Mouse (Mus musculus): ENCODE results near the gene Calm3. TPM values are rescaled to one million over a fixed set of nuclear protein-coding genes. Genes with fewer than 3 reads are reported as not detected.

Gene Calm3
- total RNA-seq, 4 experiments from 2014 or later = 386 to 534 (median 424) TPM

DNA sequence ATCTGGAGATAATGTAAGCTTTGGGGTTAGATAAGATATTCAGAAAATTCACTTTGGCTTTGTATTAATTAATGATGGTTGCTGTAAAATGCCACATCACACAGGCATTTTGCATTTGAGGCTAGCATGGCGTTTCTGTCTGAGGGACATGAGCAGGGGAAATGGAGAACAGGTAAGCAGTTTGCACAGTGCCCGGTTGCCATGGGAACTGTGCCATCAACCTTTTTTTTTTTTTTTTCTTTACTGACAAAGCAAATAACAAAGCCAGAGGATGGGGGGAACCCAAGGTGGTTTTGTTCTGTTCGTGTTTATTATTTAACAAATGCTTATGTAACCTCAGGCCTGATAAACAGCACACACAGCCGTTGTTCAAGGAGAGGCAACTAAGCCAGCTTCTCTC, 18.9 kb upstream of the Calm3 start:
- DNase-seq (ENCODE audit: low spot score in 2 of 2) = no peak

DNA sequence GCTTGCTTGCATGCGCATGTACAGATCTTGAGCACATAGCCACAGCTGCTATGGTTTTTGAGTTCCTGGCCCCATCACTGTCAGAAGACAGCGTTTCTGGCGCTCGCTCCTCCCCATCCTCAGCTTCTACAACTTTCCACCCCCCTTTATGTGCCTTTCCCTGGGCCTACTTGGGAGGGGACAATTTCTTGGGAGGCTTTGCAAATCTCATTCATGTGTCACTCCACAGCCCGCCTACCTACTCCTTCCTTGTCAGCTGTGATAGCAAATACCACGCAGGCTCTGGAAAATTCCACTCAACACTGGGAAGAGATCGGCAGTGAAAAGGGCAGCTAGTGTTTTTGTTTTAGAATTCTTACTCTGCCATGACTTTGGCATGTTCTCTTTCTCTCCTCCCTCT, 16.4 kb upstream of the Calm3 start:
- DNase-seq (ENCODE audit: low spot score in 2 of 2) = no peak

DNA sequence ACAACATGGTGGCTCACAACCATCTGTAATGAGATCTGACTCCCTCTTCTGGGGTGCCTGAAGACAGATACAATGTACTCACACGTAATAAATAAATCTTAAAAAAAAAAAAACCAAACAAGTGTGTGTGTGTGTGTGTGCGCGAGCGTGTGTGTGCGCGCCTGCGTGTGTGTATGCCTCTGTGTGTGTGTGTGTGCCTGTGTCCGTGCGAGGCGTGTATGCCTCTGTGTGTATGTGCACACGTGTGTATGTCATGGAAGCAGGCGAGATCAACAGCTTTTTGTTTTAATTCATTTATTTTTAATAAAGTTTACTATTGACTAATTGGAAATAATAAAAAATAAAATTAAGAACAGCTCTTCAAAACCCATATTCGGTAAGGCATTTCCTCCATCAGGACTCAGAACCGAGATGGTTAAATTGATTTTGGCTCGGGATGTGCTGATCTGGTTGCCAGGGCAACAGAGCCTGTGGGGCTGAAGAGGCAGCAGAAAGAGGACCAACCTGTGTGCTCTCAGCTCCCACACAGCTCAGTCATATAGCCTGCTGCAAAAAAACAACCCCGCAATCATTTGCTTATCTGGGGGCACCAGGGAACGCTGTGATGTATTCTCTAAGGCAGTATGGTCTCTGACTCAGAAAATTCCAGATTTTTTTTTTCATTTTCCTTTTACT, 14.3 kb upstream of the Calm3 start:
- no peak for DNase-seq (ENCODE audit: low spot score in 2 of 2)

DNA sequence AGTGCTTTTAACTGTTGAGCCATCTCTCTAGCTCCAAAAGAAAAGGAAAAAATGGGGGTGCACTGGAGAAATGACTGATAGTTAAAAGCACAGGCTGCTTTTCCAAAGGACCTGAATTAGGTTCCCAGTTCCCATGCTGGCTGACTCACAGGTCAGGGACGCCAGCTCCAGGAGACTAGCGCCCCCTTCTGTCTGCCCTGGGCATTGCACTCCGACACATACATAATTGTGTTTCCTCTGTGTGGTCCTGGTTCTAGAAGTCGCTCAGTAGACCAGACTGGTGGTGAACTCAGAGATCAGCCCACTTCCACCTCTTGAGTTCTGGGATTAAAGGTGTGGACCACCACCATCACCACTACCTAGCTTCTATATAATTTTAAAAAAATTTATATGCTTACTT, 13.4 kb upstream of the Calm3 start:
- no peak for DNase-seq (ENCODE audit: low spot score in 2 of 2)

DNA sequence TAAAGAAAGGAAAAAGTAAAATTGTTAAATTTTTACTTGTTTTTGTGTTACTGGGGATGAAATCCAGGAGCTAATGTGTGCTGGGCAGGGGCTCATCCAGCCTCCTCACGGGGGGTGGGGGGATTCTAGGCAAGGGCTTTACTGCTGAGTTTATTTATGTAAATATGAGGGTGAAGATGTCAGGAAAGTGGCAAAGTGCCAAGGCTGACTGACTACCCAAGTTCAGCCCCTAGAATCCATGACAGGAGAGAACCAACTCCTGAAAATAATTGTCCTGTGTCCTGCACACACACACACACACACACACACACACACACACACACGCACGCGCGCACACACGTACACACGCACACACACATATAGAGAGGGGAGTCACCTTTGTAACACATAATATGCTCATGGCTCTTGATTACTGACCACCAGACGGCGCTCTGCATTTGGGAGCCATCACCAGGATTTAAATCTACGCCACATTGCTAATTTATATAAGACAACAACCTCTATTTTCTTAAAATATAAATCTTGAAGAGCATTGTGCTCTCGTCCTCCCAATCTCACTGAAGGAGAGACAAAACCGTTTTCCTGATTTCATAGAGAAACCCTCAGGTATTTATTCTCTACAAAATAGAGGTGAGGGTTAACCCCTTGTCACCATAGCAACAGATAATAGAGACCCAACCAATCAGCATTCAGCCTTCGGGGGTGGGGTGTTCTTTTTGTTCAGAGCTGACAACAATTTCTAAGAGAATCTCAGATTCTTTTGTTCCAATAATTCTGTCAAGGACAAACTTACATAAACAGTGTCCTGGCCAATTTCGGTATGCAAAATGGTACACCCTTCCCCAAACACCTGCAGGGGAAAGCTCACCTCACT, 9.0 kb upstream of the Calm3 start:
- no peak for DNase-seq (ENCODE audit: low spot score in 2 of 2)

DNA sequence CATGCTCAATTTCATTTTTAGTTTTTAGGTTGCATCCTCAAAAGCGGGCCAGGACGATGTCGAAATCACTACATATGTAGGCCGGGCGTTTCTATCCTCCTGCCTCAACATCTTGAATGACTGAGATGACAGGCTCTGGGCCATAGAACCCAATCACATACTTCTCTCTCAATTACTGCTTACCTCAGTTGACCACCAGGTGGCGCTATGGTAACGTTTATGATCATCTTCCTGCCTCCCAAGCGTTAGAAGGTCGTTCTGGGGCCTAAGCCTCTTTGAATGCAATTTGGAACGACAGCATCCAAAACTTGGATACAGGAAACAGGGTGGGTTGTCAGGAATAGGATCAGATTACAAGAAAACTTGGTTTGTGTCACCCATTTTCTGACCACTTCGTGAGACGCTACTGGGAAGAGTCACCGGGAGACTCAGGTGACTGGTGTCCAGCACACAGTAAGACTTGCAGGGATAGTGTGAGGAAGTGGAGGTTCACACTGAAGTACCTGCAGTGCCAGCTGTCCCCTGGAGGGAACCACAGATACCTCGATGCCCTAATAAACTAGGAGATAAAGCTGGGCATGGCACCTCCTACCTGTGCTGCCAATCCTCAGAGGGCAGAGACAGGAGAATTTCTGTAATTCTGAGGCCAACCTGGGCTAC, 8.2 kb upstream of the Calm3 start:
- peak; percentile 64 to 72 for DNase-seq (ENCODE audit: low spot score in 2 of 2)

DNA sequence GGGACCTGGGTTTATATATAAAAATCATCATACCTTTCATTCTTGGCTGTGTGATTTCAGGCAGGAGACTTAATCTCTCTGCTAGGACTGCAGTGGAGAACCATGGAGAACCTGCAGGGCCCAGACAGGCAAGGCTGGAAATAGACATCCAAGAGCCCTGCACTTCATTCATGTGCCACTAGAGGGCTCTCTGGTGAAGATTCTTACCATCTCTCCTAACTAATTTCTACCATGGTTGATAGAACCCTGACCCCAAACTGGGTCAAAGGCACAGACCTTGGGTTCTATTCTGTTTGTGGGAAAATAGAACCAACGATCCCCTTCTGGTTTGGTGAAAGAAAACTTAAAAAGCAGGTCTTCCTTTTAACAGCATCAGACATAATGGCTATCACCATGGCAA, 6.9 kb upstream of the Calm3 start:
- DNase-seq (ENCODE audit: low spot score in 2 of 2) = peak; percentile 44 to 66

DNA sequence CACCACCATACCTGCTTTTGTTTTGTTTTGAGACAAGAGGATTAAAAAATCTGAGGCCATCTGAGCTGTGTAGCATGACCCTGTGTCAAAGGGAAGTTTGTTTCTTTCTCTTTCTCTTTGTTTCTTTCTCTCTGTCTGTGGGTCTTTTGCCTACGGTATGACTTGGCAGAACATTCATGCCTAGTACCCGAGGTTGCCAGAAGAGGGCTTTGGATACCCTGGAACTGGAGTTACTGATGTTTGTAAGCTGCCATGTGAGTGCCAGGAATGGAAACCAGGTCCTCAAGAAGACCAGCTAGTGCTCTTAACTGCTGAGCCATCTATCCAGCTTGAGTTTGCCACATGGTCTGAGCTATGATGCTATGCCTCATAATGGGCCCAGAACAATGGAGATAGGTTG, 4.4 kb upstream of the Calm3 start:
- DNase-seq (ENCODE audit: low spot score in 2 of 2) = no peak

DNA sequence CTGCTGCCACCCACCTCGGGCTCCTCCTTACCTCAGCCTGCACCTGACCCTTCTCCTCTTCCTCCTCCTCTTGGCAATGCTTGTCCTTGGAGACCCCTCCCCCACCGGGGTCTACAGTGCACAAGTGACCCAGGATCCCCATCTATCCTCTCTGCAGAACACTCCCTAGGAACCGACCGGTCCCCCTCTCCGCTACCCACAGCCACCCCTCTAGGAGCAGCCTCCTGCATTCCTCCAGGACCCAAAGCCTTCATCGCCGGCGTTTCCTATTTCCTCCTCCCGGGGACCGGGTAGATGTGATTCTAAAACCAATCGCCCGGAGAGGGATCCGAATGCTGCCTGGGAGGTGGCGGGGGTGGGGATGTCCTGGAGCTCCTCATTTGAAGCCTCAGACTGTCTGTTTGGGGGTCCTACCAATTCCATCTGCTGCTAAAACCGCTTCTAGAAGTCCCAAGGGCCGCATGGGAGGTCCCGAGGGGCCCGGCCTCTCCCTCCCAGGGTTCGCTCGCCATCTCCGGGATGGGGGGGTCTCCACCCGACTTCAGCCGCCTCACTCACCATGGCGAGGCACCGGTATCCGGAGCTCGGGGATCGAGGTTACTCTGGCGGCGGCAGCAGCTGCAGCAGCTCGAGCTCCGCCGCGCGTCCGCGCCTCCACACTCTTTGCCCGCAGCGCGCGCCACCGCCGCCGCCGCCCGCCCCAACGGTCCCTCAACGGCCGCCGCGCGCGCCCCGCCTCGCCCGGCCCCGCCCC, 454 bp downstream of the Calm3 start:
- DNase-seq (ENCODE audit: low spot score in 2 of 2) = peak in 1 of 2 experiments; percentile 41

DNA sequence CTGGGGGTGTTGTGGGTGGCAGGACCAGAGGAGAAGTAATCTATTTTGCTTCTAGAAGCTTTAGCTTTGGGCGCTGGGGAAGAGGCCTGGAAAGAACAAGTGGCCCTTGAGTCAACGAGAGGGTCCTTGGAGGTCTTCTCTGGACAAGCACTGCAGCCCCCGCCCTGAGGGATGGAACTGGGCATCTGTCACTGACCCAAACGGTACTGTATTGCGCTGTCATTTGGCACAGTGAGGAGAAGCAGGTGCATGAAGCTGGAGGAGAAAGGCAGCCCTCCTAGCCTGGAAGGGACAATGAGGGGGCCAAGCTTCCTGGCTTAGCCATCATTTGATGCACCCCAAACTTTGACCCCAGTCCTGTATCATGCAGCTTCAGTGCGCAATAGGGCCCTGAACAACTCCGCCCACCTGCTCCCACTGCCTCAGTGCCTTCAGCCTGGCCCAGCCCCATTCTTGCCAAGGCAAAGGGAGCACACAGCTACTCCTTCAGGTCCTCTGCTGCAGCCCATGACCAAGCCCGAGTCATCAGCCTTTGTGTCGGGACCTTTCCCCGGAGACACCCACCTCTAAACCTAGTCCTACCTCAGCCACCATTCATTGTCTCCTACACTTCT, 1.4 kb downstream of the Calm3 start:
- DNase-seq (ENCODE audit: low spot score in 2 of 2) = peak in 1 of 2 experiments; percentile 44

DNA sequence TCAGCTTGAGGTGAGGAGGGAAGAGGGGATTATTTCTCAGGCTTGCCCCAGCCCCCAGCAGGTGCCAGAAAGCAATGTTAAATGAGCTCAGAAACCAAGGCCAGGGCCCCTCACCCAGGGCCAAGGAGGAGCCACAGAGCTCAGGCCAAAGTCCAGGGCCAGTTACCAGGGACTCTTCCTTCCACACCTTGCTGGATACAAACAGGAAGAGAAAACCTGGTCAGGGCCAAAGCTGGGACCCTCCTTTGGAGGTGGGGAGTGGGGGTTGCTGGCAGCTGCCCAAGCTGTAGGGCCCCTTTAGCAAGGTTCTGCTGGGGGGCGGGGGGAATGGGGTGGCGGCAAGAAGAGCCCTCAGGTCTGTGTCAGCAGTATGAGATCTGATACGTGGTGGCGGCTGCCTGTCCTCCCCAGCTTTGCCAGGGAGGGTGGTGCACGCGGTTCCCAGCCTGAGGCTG, 2.0 kb downstream of the Calm3 start:
- no peak for DNase-seq (ENCODE audit: low spot score in 2 of 2)

DNA sequence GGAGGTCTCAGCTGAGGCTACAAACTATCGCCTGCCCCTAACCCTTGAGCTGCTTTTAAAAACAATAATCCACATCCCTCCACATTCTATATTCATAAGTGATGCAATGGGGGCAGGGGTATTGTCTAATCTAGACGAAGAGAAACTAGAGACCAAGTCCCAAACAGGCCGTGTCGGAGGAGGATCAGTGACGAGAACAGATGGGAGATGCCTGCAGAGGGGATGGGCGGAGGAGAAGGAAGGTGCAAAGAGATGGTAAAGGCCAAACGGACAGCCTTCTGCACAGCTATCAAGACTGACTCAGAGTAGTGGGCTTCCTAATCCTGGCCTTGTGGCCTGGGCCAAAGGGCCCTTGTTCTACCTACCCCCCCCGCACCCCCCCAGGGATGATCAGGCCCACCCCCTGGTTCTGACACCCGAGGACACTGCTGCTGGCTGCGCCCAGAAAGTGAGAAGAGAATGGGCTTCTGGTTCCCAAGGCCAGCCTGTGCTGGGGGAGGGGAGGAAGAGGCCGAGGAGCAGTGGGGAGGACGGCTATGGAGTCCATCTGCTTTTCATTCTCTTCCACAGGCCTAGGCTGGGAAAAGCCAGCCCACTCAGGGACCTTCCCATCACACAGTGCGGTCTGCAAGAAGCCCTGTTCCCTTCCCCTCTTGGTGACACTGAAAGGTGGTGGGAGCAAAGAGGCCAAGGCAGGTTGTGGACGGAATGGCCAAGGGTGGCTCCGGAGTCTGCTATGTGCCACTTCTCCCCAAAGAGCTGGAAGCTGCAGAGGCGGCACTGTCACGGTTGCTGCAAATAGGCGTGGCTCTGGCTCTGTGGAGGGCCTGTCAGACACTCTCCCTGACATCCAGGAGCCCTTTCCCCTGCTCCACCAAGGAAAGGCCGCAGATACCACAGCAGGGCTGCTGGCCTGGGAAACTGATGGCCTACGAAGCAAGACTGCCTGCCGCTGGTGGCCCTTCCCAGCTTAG, 2.8 kb downstream of the Calm3 start:
- DNase-seq (ENCODE audit: low spot score in 2 of 2) = no peak

DNA sequence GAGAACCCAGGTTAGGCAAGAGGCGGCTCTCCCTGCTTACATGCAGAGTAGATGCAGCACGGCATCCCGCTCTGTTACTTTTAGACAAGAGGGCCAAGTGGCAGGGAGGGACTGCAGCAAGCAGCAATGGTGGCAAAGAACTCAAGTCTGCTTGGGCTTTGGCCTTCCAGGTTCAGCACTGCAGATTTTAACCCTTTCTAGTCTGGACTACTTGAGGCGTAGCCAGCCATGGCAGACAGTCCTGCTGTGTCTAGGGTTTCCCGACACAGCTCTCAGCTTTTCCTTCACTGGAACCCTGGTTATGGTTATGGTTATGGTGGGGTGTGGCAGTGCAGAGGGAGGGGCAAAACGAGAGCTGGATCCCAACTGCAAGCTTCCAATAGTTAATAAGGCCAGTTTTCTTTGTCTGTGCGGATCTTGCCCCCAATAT, 3.7 kb downstream of the Calm3 start:
- DNase-seq (ENCODE audit: low spot score in 2 of 2) = no peak

DNA sequence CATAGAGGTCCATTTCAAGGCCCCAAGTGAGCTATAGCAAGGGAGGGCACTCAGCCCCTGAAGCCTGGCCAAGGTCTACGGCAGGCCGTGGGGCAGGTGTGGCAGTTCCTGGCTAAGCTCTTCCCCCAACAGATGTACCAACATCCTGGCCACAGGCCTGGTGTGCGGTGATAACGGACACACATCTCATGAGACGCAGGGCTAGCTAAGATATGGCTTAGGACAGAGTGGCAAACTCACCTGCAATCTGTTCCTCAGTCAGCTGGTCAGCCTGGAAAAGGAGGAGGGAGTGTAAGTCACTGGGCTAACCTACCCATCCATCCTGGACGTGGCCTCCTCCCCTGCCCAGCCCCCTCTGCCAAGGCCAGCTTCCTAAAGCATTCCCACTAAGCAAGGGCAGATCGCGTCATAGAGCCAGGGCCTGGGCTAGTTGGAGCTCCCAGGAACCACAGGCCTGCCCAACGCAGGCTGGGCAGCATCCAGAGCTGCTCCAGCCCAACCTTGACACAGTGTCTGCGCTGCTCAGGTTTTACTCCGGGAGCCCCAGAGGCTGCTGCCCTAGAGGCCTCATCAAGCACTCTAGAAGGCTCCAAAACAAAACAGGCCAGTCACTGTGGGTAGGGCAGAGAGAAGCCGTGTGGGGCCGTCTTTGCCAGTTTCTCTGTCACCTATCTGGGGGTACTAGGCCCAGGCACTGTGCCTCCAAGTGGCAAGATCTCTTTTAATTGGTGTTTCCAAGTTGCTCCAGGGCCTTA, 4.3 kb downstream of the Calm3 start:
- no peak for DNase-seq (ENCODE audit: low spot score in 2 of 2)

DNA sequence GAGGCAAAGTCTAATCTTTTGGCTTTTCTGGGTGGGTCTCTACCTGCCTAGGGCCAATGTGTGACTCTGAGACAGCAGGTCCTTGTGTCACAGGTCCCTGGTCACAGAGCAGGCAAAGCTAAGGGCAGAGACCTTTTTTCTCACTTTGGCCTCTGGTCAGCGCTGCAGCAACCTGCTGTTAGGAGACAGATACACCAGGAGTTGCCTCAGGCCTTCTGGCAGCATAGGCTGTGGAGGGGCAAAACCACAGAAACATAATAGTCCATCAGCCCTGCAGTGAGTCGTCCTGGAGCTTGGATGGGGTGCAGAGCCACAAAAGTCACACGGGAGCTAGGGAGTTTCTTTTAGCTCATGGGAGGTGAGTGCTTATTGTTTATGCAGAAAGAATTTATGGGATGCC, 5.2 kb downstream of the Calm3 start:
- no peak for DNase-seq (ENCODE audit: low spot score in 2 of 2)

DNA sequence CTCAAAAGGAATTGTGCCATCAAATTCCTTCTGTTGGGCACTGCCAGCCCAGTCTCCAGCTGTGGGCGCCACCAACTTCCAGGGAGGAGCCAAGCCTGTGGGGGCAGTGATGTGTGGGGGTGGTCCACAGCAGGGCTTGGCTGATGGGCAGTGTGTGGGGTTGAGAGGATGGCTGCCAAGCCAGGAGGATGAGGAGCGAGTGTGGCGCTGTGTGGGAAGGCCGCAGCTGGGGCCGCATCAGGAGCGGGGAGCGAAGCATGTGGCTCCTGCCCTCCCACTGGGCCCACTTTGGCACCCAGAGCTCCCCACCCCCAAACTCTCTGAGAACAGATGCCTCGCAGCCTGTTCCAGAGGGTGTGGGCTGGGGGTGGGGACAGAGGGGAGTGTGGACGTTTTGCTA, 5.9 kb downstream of the Calm3 start:
- DNase-seq (ENCODE audit: low spot score in 2 of 2) = no peak

DNA sequence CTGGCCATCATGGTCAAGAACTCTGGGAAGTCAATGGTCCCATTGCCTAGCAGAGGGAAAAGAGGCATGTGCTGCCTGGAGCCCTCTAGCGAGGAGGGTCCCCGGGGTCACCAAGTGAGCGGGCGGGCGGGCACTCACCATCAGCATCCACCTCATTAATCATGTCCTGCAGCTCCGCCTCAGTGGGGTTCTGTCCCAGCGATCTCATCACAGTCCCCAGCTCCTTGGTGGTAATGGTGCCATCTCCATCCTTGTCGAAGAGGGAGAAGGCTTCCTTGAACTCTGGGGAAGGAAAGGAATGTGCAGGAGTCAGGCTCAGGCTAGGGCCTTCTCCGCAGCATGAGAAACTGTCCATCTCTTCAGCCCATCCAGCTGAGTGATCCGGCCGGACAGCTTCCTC, 6.5 kb downstream of the Calm3 start:
- no peak for DNase-seq (ENCODE audit: low spot score in 2 of 2)

DNA sequence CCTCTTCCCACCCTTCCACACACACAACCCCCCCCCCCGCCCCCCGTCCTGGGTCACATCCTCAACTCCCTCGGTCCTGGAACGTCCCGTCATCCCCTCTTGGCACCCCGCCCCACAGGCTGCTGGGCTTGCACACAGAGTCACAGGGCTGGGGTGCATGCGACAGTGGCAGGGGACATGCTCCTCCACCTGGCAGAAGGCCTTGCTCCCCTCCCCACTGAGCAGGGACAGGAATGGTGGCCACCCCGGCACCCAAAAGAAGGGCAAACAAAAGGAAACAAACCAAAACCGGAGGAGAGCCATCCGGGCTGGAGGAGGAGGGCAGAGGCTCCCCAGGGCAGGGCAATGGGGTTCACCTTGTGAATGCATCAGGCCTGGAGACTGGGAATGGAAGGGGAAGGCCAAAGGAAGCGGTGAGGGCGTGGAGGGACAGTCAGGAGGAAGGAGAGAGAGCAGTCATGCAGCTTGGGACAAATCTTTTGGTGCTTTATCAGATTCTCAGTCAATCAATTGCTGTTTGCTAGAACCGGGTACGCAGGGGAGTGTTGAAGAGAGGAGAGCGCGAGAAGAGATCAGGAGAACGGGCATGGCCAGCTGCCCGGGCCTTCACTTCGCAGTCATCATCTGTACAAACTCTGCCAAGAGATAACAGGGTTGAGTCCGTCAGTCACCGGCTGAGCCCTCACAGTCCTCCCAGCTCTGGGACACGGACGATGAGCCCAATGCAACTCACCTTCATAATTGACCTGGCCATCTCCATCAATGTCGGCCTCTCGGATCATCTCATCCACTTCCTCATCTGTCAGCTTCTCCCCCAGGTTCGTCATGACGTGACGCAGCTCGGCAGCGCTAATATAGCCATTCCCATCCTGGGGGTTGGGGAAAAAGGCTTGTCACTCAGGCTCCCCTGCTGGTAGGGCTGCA, 7.3 kb downstream of the Calm3 start:
- no peak for DNase-seq (ENCODE audit: low spot score in 2 of 2)
